Mouse (Mus musculus): Measurements from ENCODE around the gene Vmn1r8. TPM values are rescaled to one million over a fixed set of nuclear protein-coding genes. Genes with fewer than 3 reads are reported as not detected.

Vmn1r8 gene
- not detected for total RNA-seq (2023)

GRCm38 (mm10) chr6:57031984-57032383, at the start of gene Vmn1r8:
Gene Vmn1r8, plus strand, starts transcription at chr6:57032284.

GRCm38 (mm10) chr6:56996943-56997342, 35.1 kb upstream of the Vmn1r8 start, which contains the start of gene Vmn1r6:
Gene Vmn1r6, plus strand, starts transcription at chr6:56997243.

GRCm38 (mm10) chr6:57025224-57025623, 6.9 kb upstream of the Vmn1r8 start, which contains the start of gene Vmn1r7:
Gene Vmn1r7, minus strand, starts transcription at chr6:57025324.

GRCm38 (mm10) chr6:57066487-57066886, 34.4 kb downstream of the Vmn1r8 start, which contains the start of gene Vmn1r9:
Gene Vmn1r9, plus strand, starts transcription at chr6:57066787.

Other genes starting within 250 kb of the Vmn1r8 start
- gene Kbtbd2, start 234.5 kb upstream of the Vmn1r8 start, total RNA-seq (2023): 96.4 TPM
- gene Fkbp9, start 200.2 kb upstream of the Vmn1r8 start, total RNA-seq (2023): 0.50 TPM
- gene Nt5c3, start 108.4 kb upstream of the Vmn1r8 start, total RNA-seq (2023): 57.6 TPM
- gene Vmn1r4, start 108.3 kb upstream of the Vmn1r8 start, total RNA-seq (2023): 0.27 TPM
- gene Vmn1r5, start 62.0 kb upstream of the Vmn1r8 start, total RNA-seq (2023): not detected
- gene Vmn1r6, start 35.0 kb upstream of the Vmn1r8 start, total RNA-seq (2023): not detected
- gene Vmn1r7, start 7.0 kb upstream of the Vmn1r8 start, total RNA-seq (2023): not detected
- gene Vmn1r9, start 34.5 kb downstream of the Vmn1r8 start, total RNA-seq (2023): not detected
- not detected for gene Vmn1r10, start 77.2 kb downstream of the Vmn1r8 start, total RNA-seq (2023)
- gene Vmn1r11, start 101.2 kb downstream of the Vmn1r8 start, total RNA-seq (2023): not detected
- 0.12 TPM for gene Vmn1r12, start 124.6 kb downstream of the Vmn1r8 start, total RNA-seq (2023)
- gene Vmn1r13, start 171.0 kb downstream of the Vmn1r8 start, total RNA-seq (2023): not detected
- gene Vmn1r14, start 199.4 kb downstream of the Vmn1r8 start, total RNA-seq (2023): not detected
- not detected for gene Vmn1r15, start 225.7 kb downstream of the Vmn1r8 start, total RNA-seq (2023)

All from CD4-positive naive resting alpha-beta T cell, adult 57 days (primary cell).